Mouse (Mus musculus) erythroblast, embryonic 14.5 days (primary cell): Measurements from ENCODE around the gene Eif4h.

ENCODE experiments used
- GATA1 ChIP-seq: IDR thresholded peaks from 2 replicates; pipeline ENCODE4 v1.6.1; 2012; ENCODE audit warnings: low read length, inconsistent platforms, mixed read lengths
- TAL1 ChIP-seq: IDR thresholded peaks from 3 replicates; pipeline ENCODE4 v1.6.1; 2012; ENCODE audit warnings: low read length, inconsistent platforms, mixed read lengths

DNA sequence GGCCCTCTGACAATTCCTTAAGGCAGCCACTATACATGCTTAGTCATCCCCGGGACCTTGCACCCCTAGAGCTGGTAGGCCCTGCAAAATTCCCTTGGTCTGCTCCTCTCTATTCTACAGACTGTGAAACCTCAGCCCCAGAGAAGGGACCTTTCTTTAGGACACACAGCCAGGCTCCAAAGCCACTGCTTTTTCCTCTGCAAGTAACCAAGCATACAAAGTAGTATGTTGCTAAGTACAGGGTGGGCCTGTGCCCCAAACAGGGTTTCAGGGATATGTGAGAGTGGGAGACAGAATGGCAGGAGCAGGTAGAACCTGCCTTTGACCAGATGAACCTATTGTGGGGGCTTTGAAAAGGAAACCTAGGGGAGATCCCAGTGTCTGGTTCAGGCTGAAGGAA is 47.9 kb upstream of the Eif4h start:
- TF ChIP-seq GATA1 (no peak), TAL1 (no peak)
